19 mouse cellular contexts compared by ENCODE assay signal in the genomic region with DNA sequence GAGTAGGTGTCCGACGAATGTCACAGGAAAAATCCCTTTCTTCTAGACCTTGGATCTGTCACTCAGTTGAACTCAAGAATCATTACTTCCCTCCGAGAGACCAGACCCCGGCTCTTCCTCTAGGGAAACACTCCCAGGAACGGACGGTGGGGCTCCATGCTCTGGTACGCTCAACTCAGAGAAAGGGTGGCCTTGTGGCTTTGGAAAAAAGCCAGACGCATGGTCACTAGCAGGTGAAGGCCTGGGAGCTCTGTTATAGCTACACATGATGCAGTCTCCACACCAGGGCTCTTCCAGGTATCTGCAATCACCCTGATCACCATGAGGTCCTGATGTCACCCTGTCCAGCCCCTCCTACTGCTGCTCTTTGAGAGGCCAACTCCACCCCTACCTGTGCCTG. TPM values are rescaled to one million over a fixed set of nuclear protein-coding genes. Genes with fewer than 3 reads are reported as not detected.
DNase-seq lines count a peak whose midpoint lies in the region; ATAC-seq lines count a peak whose summit lies in the region.
"Had no signal": no experiment of that assay in that cellular context is flagged by ENCODE, and none has a peak within 500 bp of the region (broad histone marks: within the 10 kb centered on the region; RNA-seq: fewer than 3 reads in every experiment).

No protein-coding gene starts in this region.

- H3K9me3 ChIP-seq in neural tube, embryonic 13.5 days = no peaks in the 10 kb centered on the region
- H3K9me3 ChIP-seq in embryonic facial prominence, embryonic 10.5 days = no peaks in the 10 kb centered on the region
- H3K9me3 ChIP-seq: embryonic facial prominence, embryonic 13.5 days; forebrain, embryonic 12.5 days; heart, embryonic 13.5 days had no signal

- no peak overlapping the region for H3K9ac ChIP-seq in neural tube, embryonic 13.5 days
- H3K9ac ChIP-seq: embryonic facial prominence, embryonic 13.5 days; forebrain, embryonic 12.5 days; heart, embryonic 13.5 days; hindbrain, embryonic 14.5 days had no signal

- H3K27ac ChIP-seq in neural tube, embryonic 13.5 days (replicated peaks) = 0 out of 2 replicates have a peak overlapping the region, but pooled peaks have one; percentile 13
- 0 out of 2 replicates have a peak overlapping the region, but pooled peaks have one; percentile 7 for H3K27ac ChIP-seq in embryonic facial prominence, embryonic 10.5 days (replicated peaks)
- H3K27ac ChIP-seq: embryonic facial prominence, embryonic 13.5 days; forebrain, embryonic 12.5 days; heart, adult 2 months; heart, embryonic 13.5 days; hindbrain, embryonic 14.5 days had no signal

- no peaks in the 10 kb centered on the region for H3K27me3 ChIP-seq in neural tube, embryonic 13.5 days
- H3K27me3 ChIP-seq in embryonic facial prominence, embryonic 10.5 days (replicated peaks; ENCODE audit: low read depth, poor library complexity, severe bottlenecking) = no peaks in the 10 kb centered on the region
- H3K27me3 ChIP-seq: embryonic facial prominence, embryonic 13.5 days; forebrain, embryonic 12.5 days; heart, embryonic 13.5 days had no signal

- DNase-seq in adrenal gland, adult 2 months = peak; percentile 69
- DNase-seq in adrenal gland, adult 18-20 months (ENCODE audit: low spot score in 2 of 2) = no peak
- DNase-seq in neural tube, embryonic 10.5 days (ENCODE audit: extremely low spot score, low spot score) = no peak
- DNase-seq in embryonic facial prominence, embryonic 10.5 days (ENCODE audit: low spot score) = no peak
- no peak for DNase-seq in left cerebral cortex, adult 8-10 months (ENCODE audit: low spot score in 2 of 2)
- no peak for DNase-seq in lung, adult 18-20 months
- DNase-seq: cerebellum, adult 11-12 months; cerebellum, adult 9-10 months; cerebellum, postnatal 25 days; gastrocnemius, postnatal 14 days; heart, adult 2 months; heart, postnatal 36 days had no signal

- H3K4me2 ChIP-seq in neural tube, embryonic 13.5 days = no peak overlapping the region
- H3K4me2 ChIP-seq: embryonic facial prominence, embryonic 13.5 days; forebrain, embryonic 12.5 days; heart, embryonic 13.5 days; hindbrain, embryonic 14.5 days had no signal

- H3K36me3 ChIP-seq in neural tube, embryonic 13.5 days = 0 out of 2 replicates have a peak, but pooled peaks cover 5% of the 10 kb centered on the region
- no peaks in the 10 kb centered on the region for H3K36me3 ChIP-seq in embryonic facial prominence, embryonic 10.5 days (replicated peaks)
- H3K36me3 ChIP-seq: embryonic facial prominence, embryonic 13.5 days; forebrain, embryonic 12.5 days; heart, embryonic 13.5 days had no signal

- no peak for ATAC-seq in neural tube, embryonic 13.5 days (ENCODE audit: low read depth)
- ATAC-seq: forebrain, embryonic 16.5 days; intestine, embryonic 16.5 days had no signal

- no peak overlapping the region for H3K4me3 ChIP-seq in neural tube, embryonic 13.5 days
- H3K4me3 ChIP-seq in embryonic facial prominence, embryonic 10.5 days = no peak overlapping the region
- H3K4me3 ChIP-seq: embryonic facial prominence, embryonic 13.5 days; forebrain, embryonic 12.5 days; heart, adult 2 months; heart, embryonic 13.5 days had no signal

- H3K4me1 ChIP-seq in neural tube, embryonic 13.5 days (replicated peaks) = peaks cover 59% of the 10 kb centered on the region
- H3K4me1 ChIP-seq in embryonic facial prominence, embryonic 10.5 days = peaks cover 73% of the 10 kb centered on the region

- WGBS in neural tube, embryonic 13.5 days = 82% methylated on average over 8 of the region's 8 CpGs
- WGBS in embryonic facial prominence, embryonic 10.5 days = 87% methylated on average over 8 of the region's 8 CpGs

RNA-seq across cellular contexts. Expression of a gene that starts 35.2 kb away (rescaled TPM):
- 10 to 100 TPM; 14.4 to 22.0 TPM for total RNA-seq in adrenal gland, adult 2 months (2021)
- 32.2 and 37.6 TPM in 2 replicates for polyA plus RNA-seq in adrenal gland, adult 2 months (2012; rRNA removed)
- 10 to 100 TPM; 11.4 to 15.0 TPM for total RNA-seq in adrenal gland, adult 18-20 months (2021)
- polyA plus RNA-seq in neural tube, embryonic 13.5 days (2015; fragmentation: Nextera tagmentation; extraction: Ambion mirVana) = 28.5 and 29.8 TPM in 2 replicates
- 4.9 and 5.1 TPM in 2 replicates for polyA plus RNA-seq in embryonic facial prominence, embryonic 10.5 days (2016; fragmentation: Nextera tagmentation; extraction: Ambion mirVana)
- 100 to 1,000 TPM; 150 to 185 (median 160) TPM for total RNA-seq in left cerebral cortex, adult 8-10 months (2022)

Comparison
In these comparisons a context has a peak if more than half of its experiments do, and no peak if none do; other contexts are left out.
1. RNA of a gene that starts 35.2 kb away (total RNA-seq): 150 to 185 TPM in left cerebral cortex, adult 8-10 months; 14.4 to 22.0 TPM in adrenal gland, adult 2 months and 11.4 to 15.0 TPM in adrenal gland, adult 18-20 months; every median in the first group is over 4 times any median in the second.